ENCODE assay signal across 13 mouse cellular contexts in genomic region chr1:21070658-21071057, GRCm38 (mm10). TPM values are rescaled to one million over a fixed set of nuclear protein-coding genes. Genes with fewer than 3 reads are reported as not detected.
DNase-seq lines count a peak whose midpoint lies in the region; ATAC-seq and TF ChIP-seq lines count a peak whose summit lies in the region.
"Had no signal": no experiment of that assay in that cellular context is flagged by ENCODE, and none has a peak within 500 bp of the region (broad histone marks: within the 10 kb centered on the region; RNA-seq: fewer than 3 reads in every experiment).

No protein-coding gene starts in this region.

- 76% methylated on average over 13 of the region's 13 CpGs for WGBS in hindbrain, embryonic 11.5 days
- WGBS in hindbrain, embryonic 10.5 days: 82% methylated on average over 13 of the region's 13 CpGs
- 70% methylated on average over 13 of the region's 13 CpGs for WGBS in embryonic facial prominence, embryonic 10.5 days
- 70% methylated on average over 13 of the region's 13 CpGs for WGBS in heart, embryonic 14.5 days

- no peak for TF ChIP-seq CTCF in layer of hippocampus, adult 2 months (conservative IDR thresholded peaks at IDR 0.05)

- H3K9me3 ChIP-seq in hindbrain, embryonic 11.5 days (ENCODE audit: control insufficient read depth, low read length): no peaks in the 10 kb centered on the region
- peaks cover 5% of the 10 kb centered on the region; the same call in 1 of the 2 replicates for H3K9me3 ChIP-seq in hindbrain, embryonic 10.5 days
- no peaks in the 10 kb centered on the region; the same call in 1 of the 2 replicates for H3K9me3 ChIP-seq in embryonic facial prominence, embryonic 10.5 days
- peaks cover 2% of the 10 kb centered on the region; the same call in 1 of the 2 replicates for H3K9me3 ChIP-seq in heart, embryonic 14.5 days (ENCODE audit: control insufficient read depth, low read length)
- H3K9me3 ChIP-seq: forebrain, embryonic 12.5 days had no signal

- H3K27ac ChIP-seq in hindbrain, embryonic 11.5 days (ENCODE audit: low read depth, low read length): no peak overlapping the region
- H3K27ac ChIP-seq in hindbrain, embryonic 10.5 days: no peak overlapping the region
- H3K27ac ChIP-seq in embryonic facial prominence, embryonic 10.5 days (replicated peaks): peak overlapping the region; percentile 35
- H3K27ac ChIP-seq in heart, embryonic 14.5 days (replicated peaks in 1 of 2; ENCODE audit: control insufficient read depth in 1 of 2, insufficient read depth in 1 of 2, low read depth in 2 of 2, low read length in 2 of 2): peak overlapping the region; percentile 7 to 18; a peak in 2 of 4 replicates
- H3K27ac ChIP-seq in layer of hippocampus, adult 2 months: no peak overlapping the region
- H3K27ac ChIP-seq: forebrain, embryonic 12.5 days; limb, embryonic 12.5 days had no signal

- H3K4me3 ChIP-seq in hindbrain, embryonic 11.5 days (ENCODE audit: low read depth, low read length): no peak overlapping the region
- H3K4me3 ChIP-seq in hindbrain, embryonic 10.5 days: no peak overlapping the region
- no peak overlapping the region for H3K4me3 ChIP-seq in embryonic facial prominence, embryonic 10.5 days
- H3K4me3 ChIP-seq in heart, embryonic 14.5 days (ENCODE audit: control insufficient read depth in 1 of 2, insufficient read depth in 1 of 2, low read depth in 1 of 2, low read length in 2 of 2): no peak overlapping the region
- no peak overlapping the region for H3K4me3 ChIP-seq in layer of hippocampus, adult 2 months
- H3K4me3 ChIP-seq: forebrain, embryonic 12.5 days; limb, embryonic 12.5 days; myocyte had no signal

- H3K4me1 ChIP-seq in hindbrain, embryonic 11.5 days (replicated peaks; ENCODE audit: control insufficient read depth, insufficient read depth, low read length): 0 out of 2 replicates have a peak, but pooled peaks cover 3% of the 10 kb centered on the region
- H3K4me1 ChIP-seq in hindbrain, embryonic 10.5 days (replicated peaks): peaks cover 34% of the 10 kb centered on the region
- H3K4me1 ChIP-seq in embryonic facial prominence, embryonic 10.5 days: peaks cover 44% of the 10 kb centered on the region
- peaks cover 35 to 52% of the 10 kb centered on the region in 2 experiments for H3K4me1 ChIP-seq in heart, embryonic 14.5 days (ENCODE audit: control insufficient read depth in 2 of 2, insufficient read depth in 2 of 2, low read length in 2 of 2)

- H3K9ac ChIP-seq in hindbrain, embryonic 11.5 days (ENCODE audit: low read depth, low read length): no peak overlapping the region
- no peak overlapping the region for H3K9ac ChIP-seq in heart, embryonic 14.5 days (ENCODE audit: low read length)
- H3K9ac ChIP-seq: forebrain, embryonic 12.5 days; limb, embryonic 12.5 days had no signal

- H3K27me3 ChIP-seq in hindbrain, embryonic 11.5 days (ENCODE audit: control insufficient read depth, insufficient read depth, low read length): no peaks in the 10 kb centered on the region
- no peaks in the 10 kb centered on the region for H3K27me3 ChIP-seq in hindbrain, embryonic 10.5 days (ENCODE audit: insufficient read depth, poor library complexity, severe bottlenecking)
- no peaks in the 10 kb centered on the region for H3K27me3 ChIP-seq in embryonic facial prominence, embryonic 10.5 days (replicated peaks; ENCODE audit: low read depth, poor library complexity, severe bottlenecking)
- no peaks in the 10 kb centered on the region for H3K27me3 ChIP-seq in heart, embryonic 14.5 days (ENCODE audit: control insufficient read depth, insufficient read depth, low read length)
- H3K27me3 ChIP-seq: CH12.LX; forebrain, embryonic 12.5 days; limb, embryonic 12.5 days had no signal

- H3K36me3 ChIP-seq in hindbrain, embryonic 11.5 days (ENCODE audit: control insufficient read depth, insufficient read depth, low read length): no peaks in the 10 kb centered on the region
- H3K36me3 ChIP-seq in hindbrain, embryonic 10.5 days: peaks cover 16% of the 10 kb centered on the region; the same call in 1 of the 2 replicates
- peaks cover 28% of the 10 kb centered on the region for H3K36me3 ChIP-seq in embryonic facial prominence, embryonic 10.5 days (replicated peaks)
- H3K36me3 ChIP-seq in heart, embryonic 14.5 days (ENCODE audit: control insufficient read depth, insufficient read depth, low read length): 0 out of 2 replicates have a peak, but pooled peaks cover 6% of the 10 kb centered on the region

- ATAC-seq in hindbrain, embryonic 11.5 days (ENCODE audit: low FRiP score): no peak
- no peak for ATAC-seq in heart, embryonic 14.5 days (ENCODE audit: insufficient number of reproducible peaks, insufficient read depth, low FRiP score, low read depth)

- peak; percentile 6 for DNase-seq in hindbrain, embryonic 11.5 days (ENCODE audit: low spot score)
- DNase-seq in hindbrain, embryonic 10.5 days (ENCODE audit: low spot score): no peak
- no peak for DNase-seq in embryonic facial prominence, embryonic 10.5 days (ENCODE audit: low spot score)
- DNase-seq in kidney, postnatal 25 days: peak; percentile 56 to 67
- DNase-seq in layer of hippocampus, adult 2 months (ENCODE audit: low spot score in 2 of 2): no peak
- no peak for DNase-seq in thymus, postnatal 25 days
- DNase-seq in right cerebral cortex, postnatal 4 days: no peak
- DNase-seq: thymus, postnatal 36 days had no signal

- no peak overlapping the region for H3K4me2 ChIP-seq in hindbrain, embryonic 11.5 days (replicated peaks; ENCODE audit: low read depth, low read length)
- H3K4me2 ChIP-seq in heart, embryonic 14.5 days (ENCODE audit: low read length): no peak overlapping the region
- H3K4me2 ChIP-seq: forebrain, embryonic 12.5 days; limb, embryonic 12.5 days had no signal

RNA-seq across cellular contexts. Expression of gene Tram2, which starts 8.4 kb away (rescaled TPM):
- polyA plus RNA-seq in hindbrain, embryonic 11.5 days (2014; fragmentation: Nextera tagmentation; extraction: Ambion mirVana): 6.2 and 6.6 TPM in 2 replicates
- 5.0 and 6.3 TPM in 2 replicates for polyA plus RNA-seq in hindbrain, embryonic 10.5 days (2016; fragmentation: Nextera tagmentation; extraction: Ambion mirVana)
- 7.4 and 7.5 TPM in 2 replicates for polyA plus RNA-seq in embryonic facial prominence, embryonic 10.5 days (2016; fragmentation: Nextera tagmentation; extraction: Ambion mirVana)
- polyA plus RNA-seq in heart, embryonic 14.5 days (2014; fragmentation: Nextera tagmentation; extraction: Ambion mirVana): 4.8 and 5.0 TPM in 2 replicates
- total RNA-seq in layer of hippocampus, adult 2 months (2021): 1 to 10 TPM in 1 of 2 experiments, under 1 TPM in 1; 1.00 to 1.1 TPM

Comparison
In these comparisons a context has a peak if more than half of its experiments do, and no peak if none do; other contexts are left out.
1. DNase-seq: peak in hindbrain, embryonic 11.5 days (single experiment) and kidney, postnatal 25 days (2 of 2); none in hindbrain, embryonic 10.5 days (single experiment), embryonic facial prominence, embryonic 10.5 days (single experiment), layer of hippocampus, adult 2 months (0 of 2), thymus, postnatal 25 days (single experiment) and right cerebral cortex, postnatal 4 days (single experiment).
2. H3K27ac ChIP-seq: peak in embryonic facial prominence, embryonic 10.5 days (single experiment) and heart, embryonic 14.5 days (2 of 2); none in hindbrain, embryonic 11.5 days (single experiment), hindbrain, embryonic 10.5 days (single experiment) and layer of hippocampus, adult 2 months (single experiment).